Mouse (Mus musculus): Measurements from ENCODE around the gene Prdx2. TPM values are rescaled to one million over a fixed set of nuclear protein-coding genes. Genes with fewer than 3 reads are reported as not detected.

Gene Prdx2
- polyA plus RNA-seq (2014; fragmentation: Nextera tagmentation; extraction: Ambion mirVana) = 1,735 and 2,101 TPM in 2 replicates

DNA sequence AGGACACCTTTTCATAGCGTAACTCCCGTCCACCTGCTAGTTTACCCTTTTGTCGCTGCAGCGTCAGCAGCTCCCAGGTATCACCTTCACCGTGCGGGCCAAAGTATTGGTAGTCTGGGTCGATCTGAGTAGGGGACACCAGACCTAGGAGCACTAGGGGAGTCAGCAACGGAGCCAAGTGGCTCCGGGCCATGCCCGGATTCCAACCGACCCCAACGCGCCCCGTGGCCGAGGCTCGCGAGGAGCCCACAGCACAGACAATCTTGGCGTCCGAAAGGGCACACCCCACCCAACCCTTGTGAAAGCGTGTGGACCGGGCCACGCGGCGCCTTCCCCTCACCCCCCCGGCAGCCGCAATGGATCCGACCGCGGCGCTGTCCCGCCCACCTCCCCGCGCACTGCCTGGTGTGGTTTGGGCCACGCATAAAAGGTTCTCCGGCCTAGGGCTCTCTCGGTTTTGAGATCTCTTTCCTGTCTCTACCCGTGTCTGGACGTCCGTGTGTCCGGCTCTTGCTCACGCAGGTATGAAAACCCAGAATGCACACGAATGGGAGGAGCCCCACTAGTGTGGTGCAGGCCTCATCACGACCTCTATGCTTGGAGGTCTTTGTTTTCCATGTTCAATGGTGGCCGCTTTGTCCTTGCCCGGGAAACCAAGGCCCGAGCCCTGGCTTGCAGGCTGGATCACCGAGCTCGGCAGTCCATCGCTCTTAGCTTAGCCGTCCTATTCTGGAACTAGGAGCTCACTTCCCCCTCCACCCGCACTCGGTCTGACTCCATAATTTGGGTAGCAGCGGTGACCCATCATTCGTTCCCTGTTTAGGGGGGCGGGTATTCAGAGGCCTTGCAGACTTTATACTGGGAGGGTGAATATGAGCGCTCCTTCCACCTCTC, at the start of gene Prdx2, which contains the start of the genes Gm49661 and Rnaseh2a:
Gene Prdx2, plus strand, starts transcription at position 347 of the 894 bp plus-strand sequence.
Gene Gm49661, minus strand, starts transcription at position 193 of the 894 bp plus-strand sequence.
Gene Rnaseh2a, minus strand, starts transcription at position 527 of the 894 bp plus-strand sequence.
- Histone ChIP-seq H3K4me3 (ENCODE audit: low read depth, low read length) (peak within 1 kb of the TSS; percentile 90), H3K4me1 (ENCODE audit: control insufficient read depth, insufficient read depth, low read length) (peaks cover 21% of the 10 kb centered on the region), H3K27ac (ENCODE audit: low read depth, low read length) (peak within 1 kb of the TSS; percentile 84), H3K9me3 (replicated peaks; ENCODE audit: control insufficient read depth, low read length) (no peaks in the 10 kb centered on the region), H3K9ac (ENCODE audit: low read length) (peak within 1 kb of the TSS; percentile 99), H3K27me3 (replicated peaks; ENCODE audit: control insufficient read depth, insufficient read depth, low read length) (no peaks in the 10 kb centered on the region), H3K36me3 (ENCODE audit: control insufficient read depth, insufficient read depth, low read length) (peaks cover 40% of the 10 kb centered on the region), H3K4me2 (ENCODE audit: low read length) (peak within 1 kb of the TSS; percentile 95)
- DNase-seq (ENCODE audit: low spot score) (peak; percentile 86), ATAC-seq (peak; percentile 77)
- WGBS = 2% methylated on average over 54 of the region's 56 CpGs

DNA sequence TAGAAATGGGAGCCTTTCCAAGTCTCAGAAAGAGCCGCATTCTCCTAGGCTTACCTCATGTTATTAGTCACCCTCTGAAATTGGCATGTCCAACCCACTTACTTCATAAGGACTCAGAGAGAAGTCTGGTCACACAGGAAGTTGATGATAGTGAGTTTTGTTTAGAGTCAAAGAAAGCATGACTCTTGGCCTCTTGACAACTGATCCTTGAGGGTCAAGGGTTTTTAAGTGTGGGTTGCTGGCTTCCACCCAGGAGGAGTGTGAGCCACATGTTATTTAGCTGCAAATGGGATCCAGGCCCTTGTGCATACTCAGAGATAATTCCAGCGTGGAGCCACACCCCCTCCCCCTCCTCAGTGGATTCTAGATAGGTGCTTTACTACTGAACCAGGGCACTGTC, 47.8 kb upstream of the Prdx2 start:
- H3K9ac ChIP-seq (ENCODE audit: low read length) = no peak overlapping the region
- DNase-seq (ENCODE audit: low spot score) (no peak), ATAC-seq (no peak)

DNA sequence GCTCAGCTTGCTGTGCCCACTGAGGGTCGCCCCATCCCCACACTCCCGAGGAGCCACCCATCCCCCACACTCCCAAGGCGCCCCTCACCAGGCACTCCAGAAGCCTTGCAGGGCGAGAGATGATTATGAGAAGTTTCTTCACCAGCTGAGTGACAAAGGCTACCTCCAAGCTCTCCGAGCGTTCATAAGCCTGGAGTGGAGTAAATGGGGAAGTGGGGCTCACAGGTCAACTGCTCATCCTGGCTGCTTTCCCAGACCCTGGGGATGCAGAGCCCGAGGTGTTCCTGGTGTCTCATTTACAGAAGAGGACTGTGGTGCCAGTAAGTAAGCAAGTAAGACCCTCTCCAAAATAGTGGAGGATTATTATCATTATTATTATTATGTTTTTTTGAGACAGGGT, 43.8 kb upstream of the Prdx2 start:
- no peak overlapping the region for H3K27ac ChIP-seq (ENCODE audit: low read depth, low read length)
- H3K36me3 ChIP-seq (ENCODE audit: control insufficient read depth, insufficient read depth, low read length) = peaks cover 63% of the 10 kb centered on the region
- H3K9ac ChIP-seq (ENCODE audit: low read length) = no peak overlapping the region
- H3K27me3 ChIP-seq (replicated peaks; ENCODE audit: control insufficient read depth, insufficient read depth, low read length) = no peaks in the 10 kb centered on the region
- no peak overlapping the region for H3K4me2 ChIP-seq (ENCODE audit: low read length)
- WGBS = 69% methylated on average over 7 of the region's 7 CpGs
- ATAC-seq (no peak), DNase-seq (ENCODE audit: low spot score) (no peak)
- H3K4me3 ChIP-seq (ENCODE audit: low read depth, low read length) = no peak overlapping the region
- peaks cover 4% of the 10 kb centered on the region for H3K4me1 ChIP-seq (ENCODE audit: control insufficient read depth, insufficient read depth, low read length)
- H3K9me3 ChIP-seq (replicated peaks; ENCODE audit: control insufficient read depth, low read length) = no peaks in the 10 kb centered on the region

More for the DNA sequence above, 47.8 kb upstream of the Prdx2 start:
- Histone ChIP-seq H3K27ac (ENCODE audit: low read depth, low read length) (no peak overlapping the region), H3K4me3 (ENCODE audit: low read depth, low read length) (no peak overlapping the region), H3K4me1 (ENCODE audit: control insufficient read depth, insufficient read depth, low read length) (no peaks in the 10 kb centered on the region), H3K36me3 (ENCODE audit: control insufficient read depth, insufficient read depth, low read length) (peaks cover 83% of the 10 kb centered on the region), H3K27me3 (replicated peaks; ENCODE audit: control insufficient read depth, insufficient read depth, low read length) (no peaks in the 10 kb centered on the region), H3K9me3 (replicated peaks; ENCODE audit: control insufficient read depth, low read length) (no peaks in the 10 kb centered on the region), H3K4me2 (ENCODE audit: low read length) (no peak overlapping the region)
- WGBS = 96% methylated on average over 2 of the region's 2 CpGs

DNA sequence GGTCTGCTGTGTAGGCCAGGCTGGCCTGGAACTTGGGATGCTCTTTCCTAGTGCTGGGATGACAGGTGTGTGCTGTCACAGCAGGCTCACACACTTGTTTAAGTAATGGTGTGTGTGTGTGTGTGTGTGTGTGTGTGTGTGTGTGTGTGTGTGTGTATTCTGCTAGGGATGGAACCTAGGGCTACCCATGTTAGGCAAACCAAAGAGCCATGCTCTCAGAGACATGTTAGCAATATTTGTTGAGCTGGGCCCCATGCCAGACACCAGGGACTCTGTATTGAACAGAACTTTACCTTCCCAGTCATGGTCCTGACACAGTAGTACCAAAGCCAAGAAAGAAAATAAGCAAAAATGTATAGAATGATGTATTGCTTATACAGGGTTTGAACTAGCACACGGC, 41.9 kb upstream of the Prdx2 start:
- no peak overlapping the region for H3K9ac ChIP-seq (ENCODE audit: low read length)
- H3K27ac ChIP-seq (ENCODE audit: low read depth, low read length) = no peak overlapping the region
- peaks cover 52% of the 10 kb centered on the region for H3K36me3 ChIP-seq (ENCODE audit: control insufficient read depth, insufficient read depth, low read length)
- peaks cover 4% of the 10 kb centered on the region for H3K4me1 ChIP-seq (ENCODE audit: control insufficient read depth, insufficient read depth, low read length)
- DNase-seq (ENCODE audit: low spot score) (no peak), ATAC-seq (no peak)
- H3K9me3 ChIP-seq (replicated peaks; ENCODE audit: control insufficient read depth, low read length) = no peaks in the 10 kb centered on the region
- H3K4me3 ChIP-seq (ENCODE audit: low read depth, low read length) = no peak overlapping the region
- WGBS = 85% methylated on average over 1 of the region's 1 CpGs
- H3K27me3 ChIP-seq (replicated peaks; ENCODE audit: control insufficient read depth, insufficient read depth, low read length) = no peaks in the 10 kb centered on the region
- no peak overlapping the region for H3K4me2 ChIP-seq (ENCODE audit: low read length)

DNA sequence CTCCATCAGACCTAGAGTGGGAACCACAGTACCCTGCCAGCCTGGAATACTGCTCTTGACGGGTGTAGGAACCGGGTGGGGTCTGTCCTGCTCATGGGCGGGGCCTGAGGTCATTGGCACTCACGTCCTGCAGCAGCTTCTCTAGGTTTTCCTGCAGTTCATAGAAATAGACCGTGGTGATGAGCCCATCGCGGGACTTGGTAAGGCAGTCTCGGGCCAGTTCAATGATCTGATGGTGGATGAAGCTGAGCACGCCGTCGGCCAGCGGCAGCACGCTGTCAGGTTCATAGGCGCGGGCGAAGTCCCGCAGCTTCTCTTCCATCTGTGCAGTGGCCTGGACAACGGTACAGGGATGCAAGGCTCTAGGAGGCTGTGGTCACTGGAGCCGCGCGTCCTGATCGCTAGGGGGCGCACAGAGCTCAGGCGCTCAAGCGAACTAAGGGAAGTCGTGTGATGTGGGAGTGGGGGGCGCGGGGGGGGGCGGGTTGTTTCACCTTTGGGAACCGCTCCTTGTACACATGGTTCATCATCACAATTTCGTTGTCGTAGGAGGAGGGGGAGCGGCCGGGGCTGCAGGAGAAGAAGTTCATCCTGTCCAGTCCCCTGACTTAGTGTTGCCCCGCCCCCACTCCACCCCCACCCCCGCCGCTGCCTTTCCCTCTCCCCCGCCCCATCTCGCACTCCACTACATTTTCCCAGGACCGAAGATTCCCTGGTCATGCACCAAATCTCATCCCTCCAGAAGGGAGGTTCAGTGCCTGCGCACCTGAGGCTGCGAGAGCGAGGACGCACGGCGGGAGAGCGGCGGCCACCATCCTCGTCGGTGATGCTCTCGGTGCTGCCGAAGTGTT, 40.7 kb upstream of the Prdx2 start:
- Histone ChIP-seq H3K4me1 (ENCODE audit: control insufficient read depth, insufficient read depth, low read length) (peaks cover 5% of the 10 kb centered on the region), H3K36me3 (ENCODE audit: control insufficient read depth, insufficient read depth, low read length) (peaks cover 49% of the 10 kb centered on the region), H3K4me2 (ENCODE audit: low read length) (peak overlapping the region; percentile 58), H3K9me3 (replicated peaks; ENCODE audit: control insufficient read depth, low read length) (no peaks in the 10 kb centered on the region), H3K27ac (ENCODE audit: low read depth, low read length) (no peak overlapping the region), H3K9ac (ENCODE audit: low read length) (peak overlapping the region; percentile 45), H3K27me3 (replicated peaks; ENCODE audit: control insufficient read depth, insufficient read depth, low read length) (no peaks in the 10 kb centered on the region), H3K4me3 (ENCODE audit: low read depth, low read length) (peak overlapping the region; percentile 29)
- WGBS = 2% methylated on average over 50 of the region's 52 CpGs
- ATAC-seq = peak; percentile 89
- peak; percentile 83 for DNase-seq (ENCODE audit: low spot score)

DNA sequence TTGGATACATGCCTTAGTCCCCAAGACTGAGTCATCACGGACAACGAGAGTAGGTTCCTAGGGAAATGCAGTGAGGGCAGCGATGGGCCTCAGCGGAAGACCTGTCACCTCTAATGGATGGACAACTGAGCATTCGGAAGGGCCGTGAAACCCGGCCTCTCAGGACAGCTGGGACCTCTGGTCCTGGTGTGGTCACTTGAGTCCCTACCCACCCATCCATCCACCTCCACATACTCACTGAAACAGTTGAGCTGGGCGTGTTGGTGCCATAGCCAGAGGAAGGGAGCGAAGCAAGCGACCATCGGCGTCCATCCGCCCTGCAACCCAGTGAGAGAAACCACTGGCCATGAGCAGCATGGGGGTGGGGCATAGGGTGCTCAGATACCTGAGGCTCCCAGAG, 38.8 kb upstream of the Prdx2 start:
- Histone ChIP-seq H3K27ac (ENCODE audit: low read depth, low read length) (no peak overlapping the region), H3K4me2 (ENCODE audit: low read length) (no peak overlapping the region), H3K27me3 (replicated peaks; ENCODE audit: control insufficient read depth, insufficient read depth, low read length) (no peaks in the 10 kb centered on the region), H3K4me1 (ENCODE audit: control insufficient read depth, insufficient read depth, low read length) (peaks cover 24% of the 10 kb centered on the region), H3K9me3 (replicated peaks; ENCODE audit: control insufficient read depth, low read length) (no peaks in the 10 kb centered on the region), H3K36me3 (ENCODE audit: control insufficient read depth, insufficient read depth, low read length) (peaks cover 36% of the 10 kb centered on the region), H3K9ac (ENCODE audit: low read length) (no peak overlapping the region), H3K4me3 (ENCODE audit: low read depth, low read length) (no peak overlapping the region)
- 93% methylated on average over 13 of the region's 13 CpGs for WGBS
- DNase-seq (ENCODE audit: low spot score) = no peak
- no peak for ATAC-seq

DNA sequence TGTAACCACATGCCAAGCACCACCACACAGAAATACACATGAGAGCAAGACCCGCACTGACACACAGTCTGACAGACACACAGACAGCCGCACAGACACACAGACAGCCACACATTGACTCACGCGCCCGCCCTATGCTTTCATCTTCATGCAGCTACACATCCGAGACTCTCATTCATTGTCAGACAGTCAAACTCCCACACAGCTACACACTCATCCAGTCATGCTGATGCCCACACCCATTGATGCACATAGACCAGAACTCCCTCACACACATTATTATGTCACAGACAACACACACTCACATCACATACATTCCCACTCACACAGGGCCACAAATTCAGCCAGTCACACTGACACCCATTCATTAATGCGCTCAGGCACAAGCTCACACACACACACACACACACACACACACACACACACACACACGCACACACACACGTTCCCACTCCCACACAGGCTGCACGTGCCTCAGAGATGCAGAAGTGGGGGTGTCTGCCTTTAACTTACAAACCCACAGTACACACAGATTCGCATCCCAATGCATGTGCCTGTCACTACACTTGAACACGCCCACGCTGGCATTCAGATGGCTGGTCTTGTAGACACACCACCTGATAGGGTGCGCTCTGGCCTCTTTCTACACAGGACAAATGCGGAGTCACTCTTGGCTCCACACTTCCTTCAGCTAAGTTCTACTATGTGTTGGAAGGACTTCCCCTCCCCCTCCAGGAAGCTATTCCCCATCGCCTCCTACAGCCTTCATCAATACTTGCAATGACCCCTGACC, 35.4 kb upstream of the Prdx2 start:
- whole genome bisulfite sequencing = 84% methylated on average over 16 of the region's 16 CpGs
- Histone ChIP-seq H3K9ac (ENCODE audit: low read length) (0 out of 2 replicates have a peak overlapping the region, but pooled peaks have one; percentile 17), H3K27me3 (replicated peaks; ENCODE audit: control insufficient read depth, insufficient read depth, low read length) (no peaks in the 10 kb centered on the region), H3K36me3 (ENCODE audit: control insufficient read depth, insufficient read depth, low read length) (peaks cover 17% of the 10 kb centered on the region), H3K9me3 (replicated peaks; ENCODE audit: control insufficient read depth, low read length) (no peaks in the 10 kb centered on the region), H3K4me3 (ENCODE audit: low read depth, low read length) (peak overlapping the region; percentile 83; the same call in 1 of the 2 replicates), H3K27ac (ENCODE audit: low read depth, low read length) (no peak overlapping the region), H3K4me1 (ENCODE audit: control insufficient read depth, insufficient read depth, low read length) (peaks cover 32% of the 10 kb centered on the region), H3K4me2 (ENCODE audit: low read length) (peak overlapping the region; percentile 80)
- DNase-seq (ENCODE audit: low spot score) = no peak
- ATAC-seq = no peak

DNA sequence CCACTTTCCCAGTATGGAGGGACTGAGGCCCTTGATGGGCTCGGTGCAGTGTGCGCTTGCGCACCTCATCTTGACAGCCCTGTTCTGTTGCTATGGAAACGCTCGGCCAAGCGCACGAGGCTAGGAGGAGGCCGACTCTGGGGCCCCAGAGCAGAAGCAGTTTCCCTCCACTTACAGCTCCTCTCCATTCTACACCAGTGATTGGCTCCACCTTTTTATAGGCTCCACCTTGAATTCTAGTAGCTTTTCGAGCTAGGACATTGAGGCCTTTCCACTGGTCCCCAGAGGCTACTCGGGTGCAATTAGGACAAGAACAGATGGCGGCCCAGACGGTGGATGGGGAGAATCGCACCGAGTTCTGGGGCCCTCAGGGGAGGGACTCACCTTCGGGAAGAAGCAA, 34.5 kb upstream of the Prdx2 start:
- H3K4me1 ChIP-seq (ENCODE audit: control insufficient read depth, insufficient read depth, low read length) = peaks cover 28% of the 10 kb centered on the region
- peak overlapping the region; percentile 83 for H3K4me3 ChIP-seq (ENCODE audit: low read depth, low read length)
- peak; percentile 74 for ATAC-seq
- peak overlapping the region; percentile 93; the same call in 1 of the 2 replicates for H3K9ac ChIP-seq (ENCODE audit: low read length)
- H3K36me3 ChIP-seq (ENCODE audit: control insufficient read depth, insufficient read depth, low read length) = peaks cover 17% of the 10 kb centered on the region
- peak; percentile 94 for DNase-seq (ENCODE audit: low spot score)
- H3K9me3 ChIP-seq (replicated peaks; ENCODE audit: control insufficient read depth, low read length) = no peaks in the 10 kb centered on the region
- no peak overlapping the region for H3K27ac ChIP-seq (ENCODE audit: low read depth, low read length)
- H3K27me3 ChIP-seq (replicated peaks; ENCODE audit: control insufficient read depth, insufficient read depth, low read length) = no peaks in the 10 kb centered on the region
- H3K4me2 ChIP-seq (ENCODE audit: low read length) = peak overlapping the region; percentile 80
- WGBS = 1% methylated on average over 15 of the region's 15 CpGs
